Comparison of ENCODE assay signal across 14 mouse cellular contexts in genomic region chr11:51011821-51012220, GRCm38 (mm10). TPM values are rescaled to one million over a fixed set of nuclear protein-coding genes. Genes with fewer than 3 reads are reported as not detected.
DNase-seq lines count a peak whose midpoint lies in the region; ATAC-seq and TF ChIP-seq lines count a peak whose summit lies in the region.
"Had no signal": no experiment of that assay in that cellular context is flagged by ENCODE, and none has a peak within 500 bp of the region (broad histone marks: within the 10 kb centered on the region; RNA-seq: fewer than 3 reads in every experiment).

No protein-coding gene starts in this region.

- H3K4me1 ChIP-seq in midbrain, embryonic 14.5 days (ENCODE audit: control insufficient read depth, insufficient read depth, low read length) = no peaks in the 10 kb centered on the region
- H3K4me1 ChIP-seq in midbrain, embryonic 16.5 days (ENCODE audit: control insufficient read depth, insufficient read depth, low read length) = no peaks in the 10 kb centered on the region
- no peaks in the 10 kb centered on the region for H3K4me1 ChIP-seq in stomach, postnatal 0 days (replicated peaks; ENCODE audit: control insufficient read depth, insufficient read depth)
- H3K4me1 ChIP-seq: embryonic facial prominence, embryonic 15.5 days; hindbrain, embryonic 15.5 days had no signal

- no peak overlapping the region for H3K4me2 ChIP-seq in midbrain, embryonic 14.5 days (ENCODE audit: low read length)
- no peak overlapping the region for H3K4me2 ChIP-seq in midbrain, embryonic 16.5 days (ENCODE audit: low read length)
- no peak overlapping the region for H3K4me2 ChIP-seq in stomach, postnatal 0 days (replicated peaks; ENCODE audit: low read depth)
- H3K4me2 ChIP-seq: embryonic facial prominence, embryonic 15.5 days; hindbrain, embryonic 15.5 days had no signal

- no peaks in the 10 kb centered on the region for H3K9me3 ChIP-seq in midbrain, embryonic 14.5 days (ENCODE audit: control insufficient read depth, low read length)
- no peaks in the 10 kb centered on the region for H3K9me3 ChIP-seq in midbrain, embryonic 16.5 days (replicated peaks; ENCODE audit: control insufficient read depth, low read length, poor library complexity, severe bottlenecking)
- no peaks in the 10 kb centered on the region for H3K9me3 ChIP-seq in stomach, postnatal 0 days (ENCODE audit: control insufficient read depth, low read length)
- H3K9me3 ChIP-seq: embryonic facial prominence, embryonic 15.5 days; hindbrain, embryonic 15.5 days had no signal

- no peak for TF ChIP-seq EP300 in stomach, postnatal 0 days (optimal IDR thresholded peaks at IDR 0.05)

- intact Hi-C loops in gastrocnemius, adult 2 months (cut with DNase I) = loop anchor here (1.0 kb wide), 1 partner anchor 32 kb away; no protein-coding TSS in a partner anchor

- no peak overlapping the region for H3K4me3 ChIP-seq in gastrocnemius, adult 2 months
- no peak overlapping the region for H3K4me3 ChIP-seq in midbrain, embryonic 14.5 days (replicated peaks; ENCODE audit: low read depth, low read length)
- no peak overlapping the region for H3K4me3 ChIP-seq in midbrain, embryonic 16.5 days (ENCODE audit: low read depth, low read length)
- H3K4me3 ChIP-seq in stomach, postnatal 0 days (ENCODE audit: low read depth, low read length) = no peak overlapping the region
- H3K4me3 ChIP-seq: embryonic facial prominence, embryonic 15.5 days; hindbrain, embryonic 15.5 days had no signal

- DNase-seq in gastrocnemius, postnatal 10 days = peak; percentile 9
- DNase-seq in gastrocnemius, adult 2 months = no peak
- peak; percentile 18 for DNase-seq in midbrain, embryonic 14.5 days
- peak; percentile 68 for DNase-seq in kidney, postnatal 10 days
- DNase-seq in stomach, postnatal 0 days (ENCODE audit: low spot score) = peak; percentile 33
- DNase-seq: retina, postnatal 1 day had no signal

- no peaks in the 10 kb centered on the region for H3K36me3 ChIP-seq in midbrain, embryonic 14.5 days (ENCODE audit: control insufficient read depth, insufficient read depth, low read length)
- no peaks in the 10 kb centered on the region for H3K36me3 ChIP-seq in midbrain, embryonic 16.5 days (ENCODE audit: control insufficient read depth, insufficient read depth, low read length)
- H3K36me3 ChIP-seq in stomach, postnatal 0 days (ENCODE audit: control insufficient read depth, insufficient read depth, low read length) = no peaks in the 10 kb centered on the region
- H3K36me3 ChIP-seq: embryonic facial prominence, embryonic 15.5 days; hindbrain, embryonic 15.5 days had no signal

- ATAC-seq in midbrain, embryonic 14.5 days (ENCODE audit: low FRiP score, low TSS enrichment) = no peak
- no peak for ATAC-seq in midbrain, embryonic 16.5 days
- ATAC-seq in stomach, postnatal 0 days (ENCODE audit: low FRiP score, low TSS enrichment) = no peak
- no peak for ATAC-seq in megakaryocyte progenitor cell, adult 5-6 weeks (replicated peaks; ENCODE audit: poor library complexity)
- ATAC-seq in granulocyte monocyte progenitor cell, adult 5-6 weeks (replicated peaks; ENCODE audit: poor library complexity, severe bottlenecking) = no peak
- ATAC-seq: Patski had no signal

- 74% methylated on average over 5 of the region's 5 CpGs for WGBS in midbrain, embryonic 14.5 days
- 75% methylated on average over 5 of the region's 5 CpGs for WGBS in midbrain, embryonic 16.5 days
- 27% methylated on average over 5 of the region's 5 CpGs for WGBS in stomach, postnatal 0 days

- TF ChIP-seq CTCF in gastrocnemius, adult 2 months (IDR thresholded peaks at IDR 0.05) = no peak
- TF ChIP-seq CTCF in stomach, postnatal 0 days (IDR thresholded peaks at IDR 0.05; ENCODE audit: low read depth) = no peak

- H3K27ac ChIP-seq in gastrocnemius, adult 2 months = no peak overlapping the region
- H3K27ac ChIP-seq in midbrain, embryonic 14.5 days (replicated peaks; ENCODE audit: low read depth, low read length) = no peak overlapping the region
- H3K27ac ChIP-seq in midbrain, embryonic 16.5 days (ENCODE audit: low read length) = no peak overlapping the region
- no peak overlapping the region for H3K27ac ChIP-seq in stomach, postnatal 0 days (replicated peaks)
- H3K27ac ChIP-seq: embryonic facial prominence, embryonic 15.5 days; hindbrain, embryonic 15.5 days had no signal

- H3K27me3 ChIP-seq in midbrain, embryonic 14.5 days (ENCODE audit: control insufficient read depth, insufficient read depth, low read length) = no peaks in the 10 kb centered on the region
- no peaks in the 10 kb centered on the region for H3K27me3 ChIP-seq in midbrain, embryonic 16.5 days (ENCODE audit: control insufficient read depth, insufficient read depth, low read depth, low read length)
- no peaks in the 10 kb centered on the region for H3K27me3 ChIP-seq in stomach, postnatal 0 days (ENCODE audit: control insufficient read depth, insufficient read depth, low read length)
- H3K27me3 ChIP-seq: embryonic facial prominence, embryonic 15.5 days; hindbrain, embryonic 15.5 days; Patski had no signal

- H3K9ac ChIP-seq in midbrain, embryonic 14.5 days (replicated peaks; ENCODE audit: low read length) = no peak overlapping the region
- H3K9ac ChIP-seq in midbrain, embryonic 16.5 days (ENCODE audit: low read depth, low read length) = no peak overlapping the region
- no peak overlapping the region for H3K9ac ChIP-seq in stomach, postnatal 0 days (ENCODE audit: low read length)
- H3K9ac ChIP-seq: embryonic facial prominence, embryonic 15.5 days; hindbrain, embryonic 15.5 days had no signal

RNA-seq across cellular contexts. Expression of gene Olfr54, which starts 2.2 kb away (rescaled TPM):
- not detected for total RNA-seq in gastrocnemius, postnatal 10 days (2021)
- total RNA-seq in gastrocnemius, adult 2 months (2021) = not detected
- polyA plus RNA-seq in midbrain, embryonic 14.5 days (2014; fragmentation: Nextera tagmentation; extraction: Ambion mirVana) = not detected in 2 replicates
- polyA plus RNA-seq in midbrain, embryonic 16.5 days (2015; fragmentation: Nextera tagmentation; extraction: Ambion mirVana) = not detected in 2 replicates
- 0.04 TPM in 1 of 2 replicates, not detected in the other for polyA plus RNA-seq in stomach, postnatal 0 days (2015; fragmentation: Nextera tagmentation; extraction: Ambion mirVana)
- not detected in 2 replicates for total RNA-seq in megakaryocyte progenitor cell, adult 5-6 weeks (2015)
- total RNA-seq in megakaryocyte progenitor cell, adult 5-6 weeks (2017) = not detected in 2 replicates
- total RNA-seq in granulocyte monocyte progenitor cell, adult 5-6 weeks (2014; fragmentation: Nextera tagmentation) = not detected in 2 replicates
- total RNA-seq in granulocyte monocyte progenitor cell, adult 5-6 weeks (2017) = not detected in 2 replicates
- total RNA-seq: gastrocnemius, adult 18-20 months had no signal
- polyA plus RNA-seq: hindbrain, embryonic 15.5 days; liver, embryonic 16.5 days; Patski had no signal

RNA-seq across cellular contexts. Expression of gene Olfr51, which starts 8.4 kb away (rescaled TPM):
- total RNA-seq in gastrocnemius, postnatal 10 days (2021) = not detected
- total RNA-seq in gastrocnemius, adult 2 months (2021) = not detected
- polyA plus RNA-seq in midbrain, embryonic 14.5 days (2014; fragmentation: Nextera tagmentation; extraction: Ambion mirVana) = not detected in 2 replicates
- polyA plus RNA-seq in midbrain, embryonic 16.5 days (2015; fragmentation: Nextera tagmentation; extraction: Ambion mirVana) = not detected in 2 replicates
- not detected in 2 replicates for polyA plus RNA-seq in stomach, postnatal 0 days (2015; fragmentation: Nextera tagmentation; extraction: Ambion mirVana)
- total RNA-seq in megakaryocyte progenitor cell, adult 5-6 weeks (2015) = not detected in 2 replicates
- not detected in 2 replicates for total RNA-seq in megakaryocyte progenitor cell, adult 5-6 weeks (2017)
- not detected in 2 replicates for total RNA-seq in granulocyte monocyte progenitor cell, adult 5-6 weeks (2014; fragmentation: Nextera tagmentation)
- not detected in 2 replicates for total RNA-seq in granulocyte monocyte progenitor cell, adult 5-6 weeks (2017)
- total RNA-seq: gastrocnemius, adult 18-20 months had no signal
- polyA plus RNA-seq: embryonic facial prominence, embryonic 15.5 days; hindbrain, embryonic 15.5 days; liver, embryonic 16.5 days; Patski had no signal

RNA-seq across cellular contexts. Expression of gene Olfr1377, which starts 30.1 kb away (rescaled TPM):
- not detected for total RNA-seq in gastrocnemius, postnatal 10 days (2021)
- total RNA-seq in gastrocnemius, adult 2 months (2021) = not detected
- polyA plus RNA-seq in midbrain, embryonic 14.5 days (2014; fragmentation: Nextera tagmentation; extraction: Ambion mirVana) = not detected in 2 replicates
- polyA plus RNA-seq in midbrain, embryonic 16.5 days (2015; fragmentation: Nextera tagmentation; extraction: Ambion mirVana) = not detected in 2 replicates
- polyA plus RNA-seq in stomach, postnatal 0 days (2015; fragmentation: Nextera tagmentation; extraction: Ambion mirVana) = not detected in 2 replicates
- total RNA-seq in megakaryocyte progenitor cell, adult 5-6 weeks (2015) = not detected in 2 replicates
- not detected in 2 replicates for total RNA-seq in megakaryocyte progenitor cell, adult 5-6 weeks (2017)
- not detected in 2 replicates for total RNA-seq in granulocyte monocyte progenitor cell, adult 5-6 weeks (2014; fragmentation: Nextera tagmentation)
- not detected in 2 replicates for total RNA-seq in granulocyte monocyte progenitor cell, adult 5-6 weeks (2017)
- total RNA-seq: gastrocnemius, adult 18-20 months had no signal
- polyA plus RNA-seq: hindbrain, embryonic 15.5 days; liver, embryonic 16.5 days; Patski had no signal

RNA-seq across cellular contexts. Expression of gene Olfr1375, which starts 36.1 kb away (rescaled TPM):
- total RNA-seq in gastrocnemius, postnatal 10 days (2021) = not detected
- not detected for total RNA-seq in gastrocnemius, adult 2 months (2021)
- not detected in 2 replicates for polyA plus RNA-seq in midbrain, embryonic 14.5 days (2014; fragmentation: Nextera tagmentation; extraction: Ambion mirVana)
- polyA plus RNA-seq in midbrain, embryonic 16.5 days (2015; fragmentation: Nextera tagmentation; extraction: Ambion mirVana) = not detected in 2 replicates
- polyA plus RNA-seq in stomach, postnatal 0 days (2015; fragmentation: Nextera tagmentation; extraction: Ambion mirVana) = not detected in 2 replicates
- not detected in 2 replicates for total RNA-seq in megakaryocyte progenitor cell, adult 5-6 weeks (2015)
- total RNA-seq in megakaryocyte progenitor cell, adult 5-6 weeks (2017) = not detected in 2 replicates
- not detected in 2 replicates for total RNA-seq in granulocyte monocyte progenitor cell, adult 5-6 weeks (2014; fragmentation: Nextera tagmentation)
- not detected in 2 replicates for total RNA-seq in granulocyte monocyte progenitor cell, adult 5-6 weeks (2017)
- total RNA-seq: gastrocnemius, adult 18-20 months had no signal
- polyA plus RNA-seq: embryonic facial prominence, embryonic 15.5 days; hindbrain, embryonic 15.5 days; liver, embryonic 16.5 days; Patski had no signal

RNA-seq across cellular contexts. Expression of gene Olfr1378, which starts 45.5 kb away (rescaled TPM):
- total RNA-seq in gastrocnemius, postnatal 10 days (2021) = not detected
- not detected for total RNA-seq in gastrocnemius, adult 2 months (2021)
- not detected in 2 replicates for polyA plus RNA-seq in midbrain, embryonic 14.5 days (2014; fragmentation: Nextera tagmentation; extraction: Ambion mirVana)
- polyA plus RNA-seq in midbrain, embryonic 16.5 days (2015; fragmentation: Nextera tagmentation; extraction: Ambion mirVana) = not detected in 2 replicates
- polyA plus RNA-seq in stomach, postnatal 0 days (2015; fragmentation: Nextera tagmentation; extraction: Ambion mirVana) = not detected in 2 replicates
- not detected in 2 replicates for total RNA-seq in megakaryocyte progenitor cell, adult 5-6 weeks (2015)
- total RNA-seq in megakaryocyte progenitor cell, adult 5-6 weeks (2017) = not detected in 2 replicates
- total RNA-seq in granulocyte monocyte progenitor cell, adult 5-6 weeks (2014; fragmentation: Nextera tagmentation) = not detected in 2 replicates
- total RNA-seq in granulocyte monocyte progenitor cell, adult 5-6 weeks (2017) = not detected in 2 replicates
- total RNA-seq: gastrocnemius, adult 18-20 months had no signal
- polyA plus RNA-seq: embryonic facial prominence, embryonic 15.5 days; hindbrain, embryonic 15.5 days; liver, embryonic 16.5 days; Patski had no signal
